Comparison of ENCODE assay signal across 25 mouse cellular contexts in the genomic region with DNA sequence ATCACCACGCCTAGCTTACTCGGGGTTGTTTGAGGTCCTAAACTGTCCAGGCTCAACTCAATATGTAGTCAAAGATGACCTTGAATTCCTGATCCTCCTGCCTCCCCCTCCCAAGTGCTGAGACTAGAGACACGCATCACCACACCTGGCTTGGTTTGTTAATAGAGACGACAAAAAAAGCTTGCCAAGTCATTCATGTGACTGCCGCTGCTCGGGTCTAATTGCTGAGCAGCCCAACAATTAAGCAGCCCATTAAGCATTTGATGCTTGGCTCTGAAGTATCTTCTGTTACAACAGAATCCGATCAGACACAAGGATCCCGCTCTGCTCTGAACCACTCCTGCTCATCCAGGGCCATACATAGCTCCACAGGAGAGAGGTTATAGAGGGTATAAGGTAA. TPM values are rescaled to one million over a fixed set of nuclear protein-coding genes. Genes with fewer than 3 reads are reported as not detected.
DNase-seq lines count a peak whose midpoint lies in the region; ATAC-seq lines count a peak whose summit lies in the region.
"Had no signal": no experiment of that assay in that cellular context is flagged by ENCODE, and none has a peak within 500 bp of the region (broad histone marks: within the 10 kb centered on the region; RNA-seq: fewer than 3 reads in every experiment).

No protein-coding gene starts in this region.

- no peaks in the 10 kb centered on the region for H3K36me3 ChIP-seq in forebrain, embryonic 15.5 days
- H3K36me3 ChIP-seq in forebrain, embryonic 10.5 days (replicated peaks) = no peaks in the 10 kb centered on the region
- H3K36me3 ChIP-seq: embryonic facial prominence, embryonic 10.5 days; heart, embryonic 10.5 days; hindbrain, embryonic 13.5 days had no signal

- no peaks in the 10 kb centered on the region for H3K27me3 ChIP-seq in forebrain, embryonic 15.5 days
- no peaks in the 10 kb centered on the region for H3K27me3 ChIP-seq in forebrain, embryonic 10.5 days (ENCODE audit: poor library complexity, severe bottlenecking)

- no peak overlapping the region for H3K9ac ChIP-seq in forebrain, embryonic 15.5 days (replicated peaks)
- H3K9ac ChIP-seq: hindbrain, embryonic 13.5 days; lung, embryonic 14.5 days had no signal

- H3K4me2 ChIP-seq in forebrain, embryonic 15.5 days (replicated peaks) = no peak overlapping the region
- H3K4me2 ChIP-seq: hindbrain, embryonic 13.5 days; liver, embryonic 11.5 days; lung, embryonic 14.5 days had no signal

- peak overlapping the region; percentile 9; the same call in 1 of the 2 replicates for H3K27ac ChIP-seq in forebrain, embryonic 15.5 days (replicated peaks)
- H3K27ac ChIP-seq in forebrain, embryonic 10.5 days = no peak overlapping the region
- H3K27ac ChIP-seq: embryonic facial prominence, embryonic 10.5 days; heart, embryonic 10.5 days had no signal

- ATAC-seq in forebrain, embryonic 15.5 days (replicated peaks) = no peak
- ATAC-seq: CD4-positive, CD25-positive, alpha-beta regulatory T cell, adult 4 months; midbrain, embryonic 16.5 days had no signal

- intact Hi-C loops in heart, postnatal 10 days (cut with DNase I) = no loop called here

- no peak overlapping the region for H3K4me3 ChIP-seq in forebrain, embryonic 15.5 days
- no peak overlapping the region for H3K4me3 ChIP-seq in forebrain, embryonic 10.5 days
- H3K4me3 ChIP-seq: embryonic facial prominence, embryonic 10.5 days; heart, embryonic 10.5 days; hindbrain, embryonic 13.5 days had no signal

- H3K4me1 ChIP-seq in forebrain, embryonic 15.5 days = no peaks in the 10 kb centered on the region
- H3K4me1 ChIP-seq in forebrain, embryonic 10.5 days = no peaks in the 10 kb centered on the region
- H3K4me1 ChIP-seq: embryonic facial prominence, embryonic 10.5 days; heart, embryonic 10.5 days; hindbrain, embryonic 13.5 days had no signal

- DNase-seq in forebrain, embryonic 10.5 days (ENCODE audit: extremely low spot score, low spot score) = no peak
- peak; percentile 52 for DNase-seq in R1 (ENCODE audit: low read depth, low spot score)
- DNase-seq in kidney, adult 8-10 months = peak; percentile 58 to 63
- DNase-seq in kidney, postnatal 14 days = peak; percentile 46
- no peak for DNase-seq in right cerebral cortex, adult 18-20 months
- DNase-seq in heart, postnatal 10 days = no peak
- no peak for DNase-seq in urinary bladder, postnatal 10 days (ENCODE audit: low spot score)
- DNase-seq: adrenal gland, postnatal 25 days; cerebellum, adult 18-20 months; lung, embryonic 14.5 days; lung, postnatal 36 days; right cerebral cortex, postnatal 25 days had no signal

- WGBS in forebrain, embryonic 15.5 days = 42% methylated on average over 8 of the region's 8 CpGs
- 74% methylated on average over 8 of the region's 8 CpGs for WGBS in forebrain, embryonic 10.5 days

- H3K9me3 ChIP-seq in forebrain, embryonic 15.5 days = peaks cover 6% of the 10 kb centered on the region; the same call in 1 of the 2 replicates
- H3K9me3 ChIP-seq in forebrain, embryonic 10.5 days = peaks cover 19% of the 10 kb centered on the region; the same call in 1 of the 2 replicates

RNA-seq across cellular contexts. Expression of a gene that starts 10.8 kb away (rescaled TPM):
- polyA plus RNA-seq in forebrain, embryonic 15.5 days (2015; fragmentation: Nextera tagmentation; extraction: Ambion mirVana) = 0.42 and 0.88 TPM in 2 replicates
- 0.19 and 0.37 TPM in 2 replicates for polyA plus RNA-seq in forebrain, embryonic 10.5 days (2016; fragmentation: Nextera tagmentation; extraction: Ambion mirVana)
- total RNA-seq in heart, postnatal 10 days (2021) = not detected
- total RNA-seq: common myeloid progenitor, adult 5-6 weeks; gastrocnemius, adult 18-20 months; megakaryocyte-erythroid progenitor cell, adult 5-6 weeks had no signal
- polyA plus RNA-seq: CD4-positive, CD25-positive, alpha-beta regulatory T cell, adult 4 months; gonadal fat pad, adult 2 months; heart, postnatal 0 days; spleen, adult 2 months had no signal

RNA-seq across cellular contexts. Expression of a gene that starts 17.3 kb away (rescaled TPM):
- 73.5 and 75.0 TPM in 2 replicates for polyA plus RNA-seq in forebrain, embryonic 15.5 days (2015; fragmentation: Nextera tagmentation; extraction: Ambion mirVana)
- polyA plus RNA-seq in forebrain, embryonic 10.5 days (2016; fragmentation: Nextera tagmentation; extraction: Ambion mirVana) = 70.2 and 70.9 TPM in 2 replicates
- 10 to 100 TPM; 34.6 to 39.7 TPM for total RNA-seq in heart, postnatal 10 days (2021)

RNA-seq across cellular contexts. Expression of a gene that starts 31.2 kb away (rescaled TPM):
- 47.9 and 50.4 TPM in 2 replicates for polyA plus RNA-seq in forebrain, embryonic 15.5 days (2015; fragmentation: Nextera tagmentation; extraction: Ambion mirVana)
- polyA plus RNA-seq in forebrain, embryonic 10.5 days (2016; fragmentation: Nextera tagmentation; extraction: Ambion mirVana) = 64.0 and 68.4 TPM in 2 replicates
- 10 to 100 TPM; 19.2 to 20.0 TPM for total RNA-seq in heart, postnatal 10 days (2021)

RNA-seq across cellular contexts. Expression of a gene that starts 52.9 kb away (rescaled TPM):
- 0.08 TPM in 1 of 2 replicates, not detected in the other for polyA plus RNA-seq in forebrain, embryonic 15.5 days (2015; fragmentation: Nextera tagmentation; extraction: Ambion mirVana)
- polyA plus RNA-seq in forebrain, embryonic 10.5 days (2016; fragmentation: Nextera tagmentation; extraction: Ambion mirVana) = not detected in 2 replicates
- under 1 TPM; 0.50 to 0.86 TPM for total RNA-seq in heart, postnatal 10 days (2021)
- total RNA-seq: common myeloid progenitor, adult 5-6 weeks; gastrocnemius, adult 18-20 months; megakaryocyte-erythroid progenitor cell, adult 5-6 weeks had no signal
- polyA plus RNA-seq: CD4-positive, CD25-positive, alpha-beta regulatory T cell, adult 4 months; embryonic facial prominence, embryonic 10.5 days; heart, embryonic 10.5 days; hindbrain, embryonic 13.5 days; liver, embryonic 11.5 days; lung, embryonic 14.5 days had no signal

RNA-seq across cellular contexts. Expression of a gene that starts 57.3 kb away (rescaled TPM):
- 117 and 128 TPM in 2 replicates for polyA plus RNA-seq in forebrain, embryonic 15.5 days (2015; fragmentation: Nextera tagmentation; extraction: Ambion mirVana)
- 200 and 201 TPM in 2 replicates for polyA plus RNA-seq in forebrain, embryonic 10.5 days (2016; fragmentation: Nextera tagmentation; extraction: Ambion mirVana)
- 10 to 100 TPM; 84.3 to 93.6 TPM for total RNA-seq in heart, postnatal 10 days (2021)

Comparison
In these comparisons a context has a peak if more than half of its experiments do, and no peak if none do; other contexts are left out.
1. DNase-seq: peak in R1 (single experiment), kidney, adult 8-10 months (2 of 2) and kidney, postnatal 14 days (single experiment); none in forebrain, embryonic 10.5 days (single experiment), right cerebral cortex, adult 18-20 months (single experiment), heart, postnatal 10 days (0 of 2) and urinary bladder, postnatal 10 days (single experiment).